Mouse (Mus musculus): ENCODE data around the gene D430041D05Rik.

DNA sequence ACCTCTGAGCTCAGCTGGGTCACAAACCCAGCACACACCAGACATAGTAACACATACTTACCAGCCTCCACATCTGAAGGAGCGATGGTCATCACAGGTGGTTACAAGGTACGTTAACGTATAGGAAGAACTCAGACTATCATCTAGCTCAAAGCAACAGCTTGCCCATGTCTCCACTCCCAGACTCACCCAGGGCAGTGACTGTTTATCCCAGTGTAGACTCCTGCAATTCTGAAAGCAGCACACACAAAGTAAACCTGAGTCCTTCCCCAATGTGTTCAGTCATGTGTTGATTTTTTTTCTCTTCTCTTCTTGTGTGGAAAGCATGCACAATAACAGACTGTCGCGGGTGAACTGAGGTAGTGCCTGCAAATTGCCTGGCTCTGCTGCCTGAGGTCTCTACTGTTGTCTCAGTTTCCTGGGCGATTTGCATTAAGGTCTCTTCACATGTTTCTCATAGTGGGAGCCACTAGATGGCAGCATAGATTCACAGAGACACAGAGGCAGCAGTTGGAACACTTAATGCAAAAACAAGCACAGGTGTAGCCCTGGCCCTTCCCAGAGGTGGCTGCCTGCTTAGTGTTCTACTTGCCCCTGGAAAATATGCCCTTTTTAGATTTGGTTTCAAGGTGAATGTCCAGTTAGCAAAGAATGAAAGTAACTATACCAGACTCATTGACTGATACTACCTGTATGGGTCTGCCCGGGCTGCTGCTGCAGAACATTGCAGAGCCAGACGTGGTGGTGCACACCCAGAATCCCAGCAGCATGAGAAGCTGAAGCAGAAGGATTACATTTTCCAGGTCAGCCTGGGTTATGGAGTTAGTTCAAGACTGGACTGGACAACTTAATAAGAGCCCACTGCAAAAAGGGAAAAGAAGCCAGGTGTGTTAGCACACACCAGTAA, 276.4 kb downstream of the D430041D05Rik start:
- TF ChIP-seq POLR2A (IDR thresholded peaks at IDR 0.05; ENCODE audit: borderline replicate concordance, extremely low read depth, low read depth, low read length) (no peak), CTCF (IDR thresholded peaks at IDR 0.05; ENCODE audit: insufficient read depth, low read length) (peak; percentile 58)

Measured in lung, adult 2 months (tissue).